Mouse (Mus musculus): ENCODE data around the gene Urad. TPM values are rescaled to one million over a fixed set of nuclear protein-coding genes. Genes with fewer than 3 reads are reported as not detected.

The Urad gene
- polyA plus RNA-seq, 1 experiment, result not detected

- Histone ChIP-seq H3K27ac (ENCODE audit: insufficient read depth, low read depth, low read length) (no peak overlapping the region), H3K4me1 (ENCODE audit: control insufficient read depth, insufficient read depth, low read length) (no peaks in the 10 kb centered on the region), H3K4me3 (ENCODE audit: insufficient read depth, low read depth, low read length) (no peak overlapping the region)
- WGBS, result 1% methylated on average over 18 of the region's 18 CpGs
- TF ChIP-seq POLR2A (IDR thresholded peaks at IDR 0.05; ENCODE audit: insufficient read depth, low read depth, low read length) (no peak), CTCF (IDR thresholded peaks at IDR 0.05; ENCODE audit: insufficient read depth, low read depth, low read length) (no peak)
Measured at GRCm38 (mm10) chr5:147276701-147277546, 45.3 kb downstream of the Urad start.

DNA sequence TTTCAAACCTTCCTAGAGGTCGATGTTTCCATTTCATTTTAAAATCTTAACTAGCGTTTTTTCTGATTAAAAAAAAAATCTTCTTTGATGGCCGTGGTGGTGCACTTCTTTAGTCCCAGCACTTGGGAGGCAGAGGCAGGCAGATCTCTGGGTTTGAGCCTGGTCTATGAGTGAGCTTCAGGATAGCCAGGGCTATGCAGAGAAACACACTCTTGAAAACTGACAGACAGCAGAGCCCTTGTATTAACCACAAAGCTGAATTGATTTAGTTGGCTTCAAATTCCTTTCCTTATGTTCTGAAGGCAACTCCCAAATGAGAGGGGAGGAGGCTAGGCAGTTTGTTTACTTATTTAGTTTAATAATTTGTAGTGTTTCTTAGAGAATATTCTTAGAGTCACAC, 46.5 kb downstream of the Urad start:
- Histone ChIP-seq H3K27ac (ENCODE audit: insufficient read depth, low read depth, low read length) (no peak overlapping the region), H3K4me1 (ENCODE audit: control insufficient read depth, insufficient read depth, low read length) (no peaks in the 10 kb centered on the region), H3K4me3 (ENCODE audit: insufficient read depth, low read depth, low read length) (no peak overlapping the region)
- 12% methylated on average over 3 of the region's 3 CpGs for WGBS
- TF ChIP-seq POLR2A (IDR thresholded peaks at IDR 0.05; ENCODE audit: insufficient read depth, low read depth, low read length) (no peak), CTCF (IDR thresholded peaks at IDR 0.05; ENCODE audit: insufficient read depth, low read depth, low read length) (no peak)

DNA sequence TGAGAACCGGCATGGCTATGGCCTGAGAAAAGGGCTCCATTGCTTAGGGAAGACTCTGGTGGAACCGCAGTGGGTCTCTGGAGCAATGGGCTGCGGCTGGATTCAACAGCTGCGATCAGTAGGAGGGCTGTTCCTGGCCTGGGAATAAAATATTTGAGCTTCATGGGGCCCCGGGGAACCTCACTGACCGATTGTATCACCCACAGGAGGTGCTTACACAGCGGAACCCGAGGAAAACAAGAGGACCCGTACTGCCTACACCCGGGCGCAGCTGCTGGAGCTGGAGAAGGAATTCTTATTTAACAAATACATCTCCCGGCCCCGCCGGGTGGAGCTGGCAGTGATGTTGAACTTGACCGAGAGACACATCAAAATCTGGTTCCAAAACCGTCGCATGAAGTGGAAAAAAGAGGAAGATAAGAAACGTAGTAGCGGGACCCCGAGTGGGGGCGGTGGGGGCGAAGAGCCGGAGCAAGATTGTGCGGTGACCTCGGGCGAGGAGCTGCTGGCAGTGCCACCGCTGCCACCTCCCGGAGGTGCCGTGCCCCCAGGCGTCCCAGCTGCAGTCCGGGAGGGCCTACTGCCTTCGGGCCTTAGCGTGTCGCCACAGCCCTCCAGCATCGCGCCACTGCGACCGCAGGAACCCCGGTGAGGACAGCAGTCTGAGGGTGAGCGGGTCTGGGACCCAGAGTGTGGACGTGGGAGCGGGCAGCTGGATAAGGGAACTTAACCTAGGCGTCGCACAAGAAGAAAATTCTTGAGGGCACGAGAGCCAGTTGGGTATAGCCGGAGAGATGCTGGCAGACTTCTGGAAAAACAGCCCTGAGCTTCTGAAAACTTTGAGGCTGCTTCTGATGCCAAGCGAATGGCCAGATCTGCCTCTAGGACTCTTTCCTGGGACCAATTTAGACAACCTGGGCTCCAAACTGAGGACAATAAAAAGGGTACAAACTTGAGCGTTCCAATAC, 47.8 kb downstream of the Urad start:
- WGBS, result 2% methylated on average over 48 of the region's 48 CpGs
- Histone ChIP-seq H3K4me1 (ENCODE audit: control insufficient read depth, insufficient read depth, low read length) (no peaks in the 10 kb centered on the region), H3K27ac (ENCODE audit: insufficient read depth, low read depth, low read length) (no peak overlapping the region), H3K4me3 (ENCODE audit: insufficient read depth, low read depth, low read length) (no peak overlapping the region)
- no peak for TF ChIP-seq POLR2A (IDR thresholded peaks at IDR 0.05; ENCODE audit: insufficient read depth, low read depth, low read length)

DNA sequence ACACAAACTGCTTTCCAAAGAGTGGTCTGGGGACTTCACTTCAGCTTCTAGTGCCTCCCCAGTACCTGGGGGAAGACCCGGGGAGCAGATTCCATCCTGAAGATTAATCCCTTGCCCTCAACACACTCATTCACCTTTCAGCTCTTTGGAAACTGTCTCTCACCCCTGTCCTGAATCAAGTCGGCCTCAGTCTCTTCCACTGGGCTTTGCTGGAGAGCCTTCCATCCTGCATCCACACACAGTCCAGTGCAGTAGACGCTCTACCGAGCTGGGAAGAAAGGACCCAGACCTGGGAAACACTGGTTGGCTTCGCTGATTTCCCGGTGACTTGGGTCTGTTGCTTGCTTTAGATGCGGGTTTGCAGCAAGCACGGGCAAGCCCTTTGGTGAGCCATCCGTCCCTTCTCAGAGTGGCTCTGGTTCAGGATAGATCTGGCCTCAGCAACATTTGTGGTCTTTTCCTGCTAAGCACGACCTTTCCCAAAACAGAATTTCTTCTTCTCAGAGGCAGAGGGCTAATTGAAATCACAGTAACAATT, 49.4 kb downstream of the Urad start:
- Histone ChIP-seq H3K4me3 (ENCODE audit: insufficient read depth, low read depth, low read length) (no peak overlapping the region), H3K4me1 (ENCODE audit: control insufficient read depth, insufficient read depth, low read length) (no peaks in the 10 kb centered on the region), H3K27ac (ENCODE audit: insufficient read depth, low read depth, low read length) (no peak overlapping the region)
- WGBS, result 2% methylated on average over 10 of the region's 10 CpGs
- TF ChIP-seq POLR2A (IDR thresholded peaks at IDR 0.05; ENCODE audit: insufficient read depth, low read depth, low read length), result no peak
- no peak for TF ChIP-seq CTCF (IDR thresholded peaks at IDR 0.05; ENCODE audit: insufficient read depth, low read depth, low read length)

GRCm38 (mm10) chr5:147272046-147272807, 50.0 kb downstream of the Urad start:
- Histone ChIP-seq H3K27ac (ENCODE audit: insufficient read depth, low read depth, low read length) (no peak overlapping the region), H3K4me3 (ENCODE audit: insufficient read depth, low read depth, low read length) (no peak overlapping the region), H3K4me1 (ENCODE audit: control insufficient read depth, insufficient read depth, low read length) (no peaks in the 10 kb centered on the region)
- 14% methylated on average over 12 of the region's 12 CpGs for WGBS
- TF ChIP-seq POLR2A (IDR thresholded peaks at IDR 0.05; ENCODE audit: insufficient read depth, low read depth, low read length) (no peak), CTCF (IDR thresholded peaks at IDR 0.05; ENCODE audit: insufficient read depth, low read depth, low read length) (no peak)

GRCm38 (mm10) chr5:147270673-147271655, 51.3 kb downstream of the Urad start:
- TF ChIP-seq POLR2A (IDR thresholded peaks at IDR 0.05; ENCODE audit: insufficient read depth, low read depth, low read length) (no peak), CTCF (IDR thresholded peaks at IDR 0.05; ENCODE audit: insufficient read depth, low read depth, low read length) (no peak)
- no peaks in the 10 kb centered on the region for H3K4me1 ChIP-seq (ENCODE audit: control insufficient read depth, insufficient read depth, low read length)
- H3K4me3 ChIP-seq (ENCODE audit: insufficient read depth, low read depth, low read length), result no peak overlapping the region
- no peak overlapping the region for H3K27ac ChIP-seq (ENCODE audit: insufficient read depth, low read depth, low read length)
- WGBS, result 2% methylated on average over 29 of the region's 29 CpGs

DNA sequence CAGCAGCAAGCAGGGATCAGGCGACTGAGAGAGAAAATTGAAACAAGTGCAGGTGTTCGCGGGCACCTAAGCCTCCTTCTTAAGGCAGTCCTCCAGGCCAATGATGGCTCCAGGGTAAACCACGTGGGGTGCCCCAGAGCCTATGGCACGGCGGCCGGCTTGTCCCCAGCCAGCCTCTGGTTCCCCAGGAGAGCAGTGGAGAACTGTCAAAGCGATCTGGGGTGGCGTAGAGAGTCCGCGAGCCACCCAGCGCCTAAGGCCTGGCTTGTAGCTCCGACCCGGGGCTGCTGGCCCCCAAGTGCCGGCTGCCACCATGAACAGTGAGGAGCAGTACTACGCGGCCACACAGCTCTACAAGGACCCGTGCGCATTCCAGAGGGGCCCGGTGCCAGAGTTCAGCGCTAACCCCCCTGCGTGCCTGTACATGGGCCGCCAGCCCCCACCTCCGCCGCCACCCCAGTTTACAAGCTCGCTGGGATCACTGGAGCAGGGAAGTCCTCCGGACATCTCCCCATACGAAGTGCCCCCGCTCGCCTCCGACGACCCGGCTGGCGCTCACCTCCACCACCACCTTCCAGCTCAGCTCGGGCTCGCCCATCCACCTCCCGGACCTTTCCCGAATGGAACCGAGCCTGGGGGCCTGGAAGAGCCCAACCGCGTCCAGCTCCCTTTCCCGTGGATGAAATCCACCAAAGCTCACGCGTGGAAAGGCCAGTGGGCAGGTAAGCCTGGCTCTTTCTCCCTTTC, 52.1 kb downstream of the Urad start, which contains the start of gene Pdx1:
Gene Pdx1 (plus strand): TSS at position 34 of the 747 bp plus-strand sequence.
- TF ChIP-seq POLR2A (IDR thresholded peaks at IDR 0.05; ENCODE audit: insufficient read depth, low read depth, low read length) (no peak), CTCF (IDR thresholded peaks at IDR 0.05; ENCODE audit: insufficient read depth, low read depth, low read length) (no peak)
- Histone ChIP-seq H3K4me3 (ENCODE audit: insufficient read depth, low read depth, low read length) (no peak within 1 kb of the TSS), H3K4me1 (ENCODE audit: control insufficient read depth, insufficient read depth, low read length) (no peaks in the 10 kb centered on the region), H3K27ac (ENCODE audit: insufficient read depth, low read depth, low read length) (no peak within 1 kb of the TSS)
- WGBS, result 2% methylated on average over 44 of the region's 44 CpGs
